ENCODE assay signal across 21 mouse cellular contexts in genomic region chr7:115580461-115580860, GRCm38 (mm10).
DNase-seq lines count a peak whose midpoint lies in the region; ATAC-seq lines count a peak whose summit lies in the region.
"Had no signal": no experiment of that assay in that cellular context is flagged by ENCODE, and none has a peak within 500 bp of the region (broad histone marks: within the 10 kb centered on the region; RNA-seq: fewer than 3 reads in every experiment).

No protein-coding gene starts in this region.

- WGBS in embryonic facial prominence, embryonic 11.5 days, result 67% methylated on average over 7 of the region's 7 CpGs
- 69% methylated on average over 7 of the region's 7 CpGs for whole genome bisulfite sequencing in embryonic facial prominence, embryonic 10.5 days

- 0 out of 2 replicates have a peak, but pooled peaks have one; percentile 34 for ATAC-seq in embryonic facial prominence, embryonic 11.5 days (replicated peaks; ENCODE audit: insufficient number of reproducible peaks, low FRiP score, low TSS enrichment, low read depth)
- no peak for ATAC-seq in erythroid progenitor cell, adult 5-6 weeks (replicated peaks; ENCODE audit: low FRiP score, poor library complexity, severe bottlenecking)
- ATAC-seq: CD4-positive, CD25-positive, alpha-beta regulatory T cell, adult 4 months; forebrain, embryonic 16.5 days; intestine, embryonic 16.5 days had no signal

- H3K4me3 ChIP-seq in embryonic facial prominence, embryonic 11.5 days (ENCODE audit: low read depth, low read length), result no peak overlapping the region
- no peak overlapping the region for H3K4me3 ChIP-seq in embryonic facial prominence, embryonic 10.5 days
- H3K4me3 ChIP-seq: embryonic facial prominence, embryonic 15.5 days; erythroblast, embryonic 14.5 days; forebrain, embryonic 12.5 days; heart, embryonic 12.5 days; hindbrain, embryonic 15.5 days had no signal

- no peak overlapping the region for H3K4me2 ChIP-seq in embryonic facial prominence, embryonic 11.5 days (ENCODE audit: low read depth, low read length)
- H3K4me2 ChIP-seq: embryonic facial prominence, embryonic 15.5 days; forebrain, embryonic 12.5 days; heart, embryonic 12.5 days; hindbrain, embryonic 15.5 days had no signal

- no peaks in the 10 kb centered on the region for H3K36me3 ChIP-seq in embryonic facial prominence, embryonic 11.5 days (replicated peaks; ENCODE audit: control insufficient read depth, insufficient read depth, low read depth, low read length)
- no peaks in the 10 kb centered on the region for H3K36me3 ChIP-seq in embryonic facial prominence, embryonic 10.5 days (replicated peaks)
- H3K36me3 ChIP-seq: embryonic facial prominence, embryonic 15.5 days; forebrain, embryonic 12.5 days; G1E; heart, embryonic 12.5 days; hindbrain, embryonic 15.5 days had no signal

- H3K9ac ChIP-seq in embryonic facial prominence, embryonic 11.5 days (replicated peaks; ENCODE audit: low read length), result no peak overlapping the region
- H3K9ac ChIP-seq: embryonic facial prominence, embryonic 15.5 days; forebrain, embryonic 12.5 days; heart, embryonic 12.5 days; hindbrain, embryonic 15.5 days had no signal

- no peaks in the 10 kb centered on the region for H3K9me3 ChIP-seq in embryonic facial prominence, embryonic 11.5 days (replicated peaks; ENCODE audit: control insufficient read depth, low read length)
- no peaks in the 10 kb centered on the region for H3K9me3 ChIP-seq in embryonic facial prominence, embryonic 10.5 days
- H3K9me3 ChIP-seq: embryonic facial prominence, embryonic 15.5 days; forebrain, embryonic 12.5 days; G1E; heart, embryonic 12.5 days; hindbrain, embryonic 15.5 days had no signal

- DNase-seq in embryonic facial prominence, embryonic 11.5 days (ENCODE audit: low spot score), result no peak
- no peak for DNase-seq in embryonic facial prominence, embryonic 10.5 days (ENCODE audit: low spot score)
- DNase-seq in urinary bladder, postnatal 14 days (ENCODE audit: low spot score), result peak; percentile 18
- DNase-seq in urinary bladder, postnatal 10 days (ENCODE audit: low spot score), result no peak
- peak; percentile 79 for DNase-seq in gonadal fat pad, adult 2 months (ENCODE audit: low read depth)
- no peak for DNase-seq in MN1 (ENCODE audit: low spot score)
- DNase-seq: B cell, adult 2 months; cerebellum, adult 2 months; cerebellum, postnatal 10 days; gastrocnemius, postnatal 10 days; heart, postnatal 36 days had no signal

- no peaks in the 10 kb centered on the region for H3K4me1 ChIP-seq in embryonic facial prominence, embryonic 11.5 days (ENCODE audit: control insufficient read depth, insufficient read depth, low read length)
- H3K4me1 ChIP-seq in embryonic facial prominence, embryonic 10.5 days, result peaks cover 20% of the 10 kb centered on the region
- H3K4me1 ChIP-seq: embryonic facial prominence, embryonic 15.5 days; hindbrain, embryonic 15.5 days had no signal

- H3K27ac ChIP-seq in embryonic facial prominence, embryonic 11.5 days (replicated peaks; ENCODE audit: low read depth, low read length), result no peak overlapping the region
- no peak overlapping the region for H3K27ac ChIP-seq in embryonic facial prominence, embryonic 10.5 days (replicated peaks)
- H3K27ac ChIP-seq: embryonic facial prominence, embryonic 15.5 days; forebrain, embryonic 12.5 days; hindbrain, embryonic 15.5 days had no signal

- no peaks in the 10 kb centered on the region for H3K27me3 ChIP-seq in embryonic facial prominence, embryonic 11.5 days (ENCODE audit: control insufficient read depth, insufficient read depth, low read length)
- no peaks in the 10 kb centered on the region for H3K27me3 ChIP-seq in embryonic facial prominence, embryonic 10.5 days (replicated peaks; ENCODE audit: low read depth, poor library complexity, severe bottlenecking)
- H3K27me3 ChIP-seq: embryonic facial prominence, embryonic 15.5 days; forebrain, embryonic 12.5 days; heart, embryonic 12.5 days; hindbrain, embryonic 15.5 days had no signal

Comparison
In these comparisons a context has a peak if more than half of its experiments do, and no peak if none do; other contexts are left out.
1. DNase-seq: peak in urinary bladder, postnatal 14 days (single experiment) and gonadal fat pad, adult 2 months (single experiment); none in embryonic facial prominence, embryonic 11.5 days (single experiment), embryonic facial prominence, embryonic 10.5 days (single experiment), urinary bladder, postnatal 10 days (single experiment) and MN1 (single experiment).